Mouse (Mus musculus) testis, adult 2 months (tissue): ENCODE data around the gene Tbc1d16. TPM values are rescaled to one million over a fixed set of nuclear protein-coding genes. Genes with fewer than 3 reads are reported as not detected.

Source experiments
- H3K27ac ChIP-seq: fragments of 200-500 bp; 2 replicates; pipeline ENCODE4 v1.5.1; 2012; ENCODE audit warnings: low read depth, low read length; ENCODE audit not compliant: control insufficient read depth, insufficient read depth
- H3K27me3 ChIP-seq: fragments of 200-500 bp; 2 replicates; pipeline ENCODE4 v1.6.1; 2012; ENCODE audit warnings: mild to moderate bottlenecking, low read length, moderate library complexity; ENCODE audit not compliant: control insufficient read depth, insufficient read depth
- H3K36me3 ChIP-seq: fragments of 200-500 bp; 2 replicates; pipeline ENCODE4 v1.6.1; 2012; ENCODE audit warnings: mild to moderate bottlenecking, low read length; ENCODE audit not compliant: control insufficient read depth, insufficient read depth
- H3K4me1 ChIP-seq: fragments of 200-500 bp; 2 replicates; pipeline ENCODE4 v1.6.1; 2012; ENCODE audit warnings: low read length; ENCODE audit not compliant: control insufficient read depth, insufficient read depth
- H3K4me3 ChIP-seq: fragments of 200-500 bp; 2 replicates; pipeline ENCODE4 v1.5.1; 2012; ENCODE audit warnings: low read depth, mild to moderate bottlenecking, low read length, moderate library complexity, mixed read lengths; ENCODE audit not compliant: control insufficient read depth
- CTCF ChIP-seq: fragments of 200-500 bp; IDR thresholded peaks from 2 replicates; pipeline ENCODE4 v1.5.1; 2012; ENCODE audit warnings: low read depth, mild to moderate bottlenecking, inconsistent platforms, low read length, moderate library complexity; ENCODE audit not compliant: control insufficient read depth, insufficient read depth, insufficient replicate concordance
- POLR2A ChIP-seq: fragments of 200-500 bp; IDR thresholded peaks from 2 replicates; pipeline ENCODE4 v1.6.1; 2012; ENCODE audit warnings: low read depth, mild to moderate bottlenecking, inconsistent platforms, low read length, moderate library complexity; ENCODE audit not compliant: control insufficient read depth
- polyA plus RNA-seq: library from polyadenylated mRNA; depleted of rRNA; stranded (reverse); fragments of >200 nt; gene quantifications from 2 replicates; pipeline ENCODE4 v1.2.3, GENCODE M21; 2012

The Tbc1d16 gene
- polyA plus RNA-seq, 1 experiment: 1.1 TPM

- Histone ChIP-seq H3K4me3 (no peak overlapping the region), H3K4me1 (peaks cover 12% of the 10 kb centered on the region), H3K36me3 (no peaks in the 10 kb centered on the region), H3K27me3 (no peaks in the 10 kb centered on the region), H3K27ac (no peak overlapping the region)
- TF ChIP-seq POLR2A (no peak), CTCF (no peak)
Measured at GRCm38 (mm10) chr11:119189319-119189718, 39.0 kb downstream of the Tbc1d16 start.

DNA sequence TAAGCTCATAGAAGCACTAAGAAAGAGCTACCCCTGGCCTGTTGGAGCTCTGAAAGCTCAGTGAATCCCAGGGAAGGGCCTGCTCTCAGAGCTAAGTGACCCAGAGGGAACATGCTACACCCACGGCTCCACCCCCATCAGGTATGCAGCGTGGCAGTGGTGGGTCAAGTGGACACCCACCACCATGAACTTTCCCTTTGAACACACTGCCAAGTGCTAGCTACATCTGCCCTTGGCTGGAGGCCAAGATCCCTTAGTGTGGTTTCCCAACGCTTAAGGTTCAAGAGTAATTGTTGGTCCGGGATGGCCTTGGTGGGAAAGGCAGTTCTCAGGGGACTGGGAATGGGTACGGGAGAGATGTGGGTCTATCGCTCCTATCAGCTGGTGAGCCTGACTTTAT, 39.9 kb downstream of the Tbc1d16 start:
- H3K4me1 ChIP-seq: peaks cover 18% of the 10 kb centered on the region
- H3K27ac ChIP-seq: no peak overlapping the region

GRCm38 (mm10) chr11:119187800-119188197, 40.5 kb downstream of the Tbc1d16 start:
- H3K36me3 ChIP-seq: no peaks in the 10 kb centered on the region
- H3K27ac ChIP-seq: no peak overlapping the region
- no peak overlapping the region for H3K4me3 ChIP-seq
- H3K27me3 ChIP-seq: no peaks in the 10 kb centered on the region
- H3K4me1 ChIP-seq: peaks cover 18% of the 10 kb centered on the region
- TF ChIP-seq POLR2A (no peak), CTCF (no peak)

More for the DNA sequence above, 39.9 kb downstream of the Tbc1d16 start:
- no peak overlapping the region for H3K4me3 ChIP-seq
- H3K27me3 ChIP-seq: no peaks in the 10 kb centered on the region
- H3K36me3 ChIP-seq: no peaks in the 10 kb centered on the region
- TF ChIP-seq CTCF (no peak), POLR2A (no peak)

GRCm38 (mm10) chr11:119186989-119187799, 41.1 kb downstream of the Tbc1d16 start:
- H3K36me3 ChIP-seq: no peaks in the 10 kb centered on the region
- TF ChIP-seq CTCF (peak; percentile 69; the same call in 1 of the 2 replicates), POLR2A (no peak)
- H3K27ac ChIP-seq: no peak overlapping the region
- H3K4me3 ChIP-seq: no peak overlapping the region
- no peaks in the 10 kb centered on the region for H3K27me3 ChIP-seq
- peaks cover 18% of the 10 kb centered on the region for H3K4me1 ChIP-seq

- peaks cover 12% of the 10 kb centered on the region for H3K4me1 ChIP-seq
- TF ChIP-seq CTCF: no peak
- TF ChIP-seq POLR2A: no peak
- H3K36me3 ChIP-seq: no peaks in the 10 kb centered on the region
- no peak overlapping the region for H3K27ac ChIP-seq
- H3K4me3 ChIP-seq: no peak overlapping the region
- no peaks in the 10 kb centered on the region for H3K27me3 ChIP-seq
Measured at GRCm38 (mm10) chr11:119186381-119186780, 41.9 kb downstream of the Tbc1d16 start.

GRCm38 (mm10) chr11:119183684-119184310, 44.5 kb downstream of the Tbc1d16 start:
- peaks cover 9% of the 10 kb centered on the region for H3K4me1 ChIP-seq
- H3K36me3 ChIP-seq: no peaks in the 10 kb centered on the region
- H3K4me3 ChIP-seq: no peak overlapping the region
- no peaks in the 10 kb centered on the region for H3K27me3 ChIP-seq
- H3K27ac ChIP-seq: no peak overlapping the region
- TF ChIP-seq POLR2A: no peak
- no peak for TF ChIP-seq CTCF

- no peaks in the 10 kb centered on the region for H3K36me3 ChIP-seq
- TF ChIP-seq CTCF (no peak), POLR2A (no peak)
Measured at GRCm38 (mm10) chr11:119181861-119182395, 46.4 kb downstream of the Tbc1d16 start.

More at GRCm38 (mm10) chr11:119181861-119182395, 46.4 kb downstream of the Tbc1d16 start:
- H3K27me3 ChIP-seq: no peaks in the 10 kb centered on the region
- H3K27ac ChIP-seq: no peak overlapping the region
- H3K4me1 ChIP-seq: peaks cover 6% of the 10 kb centered on the region
- H3K4me3 ChIP-seq: no peak overlapping the region
